ENCODE assay signal across 9 mouse cellular contexts in the genomic region with DNA sequence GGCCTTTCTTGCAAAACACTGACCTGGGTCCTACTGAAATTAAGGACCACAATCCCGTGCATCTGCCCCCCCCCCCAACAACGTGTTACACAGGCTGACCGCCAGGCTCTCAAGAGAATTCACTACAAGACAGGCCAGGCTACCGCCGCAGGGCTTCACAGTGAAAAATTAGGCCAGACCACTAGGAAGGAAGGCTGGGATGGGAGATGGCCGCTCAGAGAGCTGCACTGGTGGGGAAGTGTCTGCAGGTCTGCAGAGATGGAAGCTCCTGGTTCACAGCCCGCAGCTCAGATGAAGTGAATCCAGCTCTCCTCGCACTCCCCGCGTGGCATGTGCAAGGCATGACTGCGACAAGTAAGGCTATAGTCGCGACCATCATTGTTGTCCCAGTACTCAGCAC. TPM values are rescaled to one million over a fixed set of nuclear protein-coding genes. Genes with fewer than 3 reads are reported as not detected.
DNase-seq lines count a peak whose midpoint lies in the region; ATAC-seq lines count a peak whose summit lies in the region.
"Had no signal": no experiment of that assay in that cellular context is flagged by ENCODE, and none has a peak within 500 bp of the region (broad histone marks: within the 10 kb centered on the region; RNA-seq: fewer than 3 reads in every experiment).

No protein-coding gene starts in this region.

- H3K27ac ChIP-seq in heart, embryonic 12.5 days (ENCODE audit: poor library complexity, severe bottlenecking) = peak overlapping the region; percentile 90
- no peak overlapping the region for H3K27ac ChIP-seq in hindbrain, embryonic 10.5 days
- no peak overlapping the region for H3K27ac ChIP-seq in midbrain, embryonic 13.5 days

- peaks cover 9% of the 10 kb centered on the region; the same call in 1 of the 2 replicates for H3K27me3 ChIP-seq in heart, embryonic 12.5 days (replicated peaks)
- H3K27me3 ChIP-seq in hindbrain, embryonic 10.5 days (ENCODE audit: insufficient read depth, poor library complexity, severe bottlenecking) = peaks cover 46% of the 10 kb centered on the region
- peaks cover 23% of the 10 kb centered on the region for H3K27me3 ChIP-seq in midbrain, embryonic 13.5 days

- peak overlapping the region; percentile 82 for H3K9ac ChIP-seq in heart, embryonic 12.5 days
- H3K9ac ChIP-seq in midbrain, embryonic 13.5 days (replicated peaks) = peak overlapping the region; percentile 66; the same call in 1 of the 2 replicates

- H3K36me3 ChIP-seq in heart, embryonic 12.5 days = peaks cover 5% of the 10 kb centered on the region
- H3K36me3 ChIP-seq in hindbrain, embryonic 10.5 days = no peaks in the 10 kb centered on the region
- H3K36me3 ChIP-seq in midbrain, embryonic 13.5 days = no peaks in the 10 kb centered on the region

- peaks cover 53% of the 10 kb centered on the region for H3K4me1 ChIP-seq in heart, embryonic 12.5 days (replicated peaks)
- H3K4me1 ChIP-seq in hindbrain, embryonic 10.5 days (replicated peaks) = peaks cover 23% of the 10 kb centered on the region
- peaks cover 24% of the 10 kb centered on the region for H3K4me1 ChIP-seq in midbrain, embryonic 13.5 days (replicated peaks)

- peak overlapping the region; percentile 99 for H3K4me2 ChIP-seq in heart, embryonic 12.5 days
- peak overlapping the region; percentile 95 for H3K4me2 ChIP-seq in midbrain, embryonic 13.5 days (replicated peaks)

- WGBS in heart, embryonic 12.5 days = 40% methylated on average over 13 of the region's 13 CpGs
- 68% methylated on average over 13 of the region's 13 CpGs for WGBS in hindbrain, embryonic 10.5 days
- WGBS in midbrain, embryonic 13.5 days = 66% methylated on average over 13 of the region's 13 CpGs

- DNase-seq in heart, adult 9 months (ENCODE audit: low spot score in 2 of 2) = no peak
- peak; percentile 31 for DNase-seq in NIH3T3 (ENCODE audit: low read depth)
- peak; percentile 25 for DNase-seq in hindbrain, embryonic 10.5 days (ENCODE audit: low spot score)
- DNase-seq in ovary, adult 18-20 months (ENCODE audit: low spot score) = no peak
- no peak for DNase-seq in thymus, postnatal 0 days (ENCODE audit: low spot score)

- no peaks in the 10 kb centered on the region; the same call in 1 of the 2 replicates for H3K9me3 ChIP-seq in heart, embryonic 12.5 days (replicated peaks)
- no peaks in the 10 kb centered on the region for H3K9me3 ChIP-seq in hindbrain, embryonic 10.5 days
- no peaks in the 10 kb centered on the region for H3K9me3 ChIP-seq in midbrain, embryonic 13.5 days

- H3K4me3 ChIP-seq in heart, embryonic 12.5 days = peak overlapping the region; percentile 64
- H3K4me3 ChIP-seq in hindbrain, embryonic 10.5 days = peak overlapping the region; percentile 77; the same call in 1 of the 2 replicates
- peak overlapping the region; percentile 66 for H3K4me3 ChIP-seq in midbrain, embryonic 13.5 days (replicated peaks)
- H3K4me3 ChIP-seq: myocyte had no signal

- no peak for ATAC-seq in heart, embryonic 12.5 days (ENCODE audit: insufficient number of reproducible peaks, low FRiP score)
- no peak; the same call in 1 of the 2 replicates for ATAC-seq in midbrain, embryonic 13.5 days
- ATAC-seq in inflammation-experienced regulatory T-cells, adult 6 months = no peak

RNA-seq across cellular contexts. Expression of a gene that starts 1.2 kb away (rescaled TPM):
- 23.1 and 24.3 TPM in 2 replicates for polyA plus RNA-seq in heart, embryonic 12.5 days (2016; fragmentation: Nextera tagmentation; extraction: Ambion mirVana)
- polyA plus RNA-seq in hindbrain, embryonic 10.5 days (2016; fragmentation: Nextera tagmentation; extraction: Ambion mirVana) = 0.92 and 1.3 TPM in 2 replicates
- polyA plus RNA-seq in midbrain, embryonic 13.5 days (2015; fragmentation: Nextera tagmentation; extraction: Ambion mirVana) = 0.89 and 1.6 TPM in 2 replicates
- polyA plus RNA-seq in inflammation-experienced regulatory T-cells, adult 6 months (2017; shearing (Covaris generic)) = not detected
- polyA plus RNA-seq in thymus, postnatal 0 days (2015; fragmentation: Nextera tagmentation; extraction: Ambion mirVana) = 1.0 and 1.3 TPM in 2 replicates
- polyA plus RNA-seq: myocyte had no signal

RNA-seq across cellular contexts. Expression of a gene that starts 1.2 kb away (rescaled TPM):
- 6.8 and 6.9 TPM in 2 replicates for polyA plus RNA-seq in heart, embryonic 12.5 days (2016; fragmentation: Nextera tagmentation; extraction: Ambion mirVana)
- polyA plus RNA-seq in hindbrain, embryonic 10.5 days (2016; fragmentation: Nextera tagmentation; extraction: Ambion mirVana) = 2.0 and 2.3 TPM in 2 replicates
- 5.8 and 6.1 TPM in 2 replicates for polyA plus RNA-seq in midbrain, embryonic 13.5 days (2015; fragmentation: Nextera tagmentation; extraction: Ambion mirVana)
- polyA plus RNA-seq in inflammation-experienced regulatory T-cells, adult 6 months (2017; shearing (Covaris generic)) = under 1 TPM in 1 of 3 experiments, not detected in 2; 0.20 TPM
- polyA plus RNA-seq in thymus, postnatal 0 days (2015; fragmentation: Nextera tagmentation; extraction: Ambion mirVana) = 1.1 and 1.5 TPM in 2 replicates

RNA-seq across cellular contexts. Expression of a gene that starts 5.6 kb away (rescaled TPM):
- 0.11 and 0.13 TPM in 2 replicates for polyA plus RNA-seq in heart, embryonic 12.5 days (2016; fragmentation: Nextera tagmentation; extraction: Ambion mirVana)
- 0.10 and 0.12 TPM in 2 replicates for polyA plus RNA-seq in hindbrain, embryonic 10.5 days (2016; fragmentation: Nextera tagmentation; extraction: Ambion mirVana)
- polyA plus RNA-seq in midbrain, embryonic 13.5 days (2015; fragmentation: Nextera tagmentation; extraction: Ambion mirVana) = 0.27 and 0.32 TPM in 2 replicates
- polyA plus RNA-seq in inflammation-experienced regulatory T-cells, adult 6 months (2017; shearing (Covaris generic)) = not detected
- polyA plus RNA-seq in thymus, postnatal 0 days (2015; fragmentation: Nextera tagmentation; extraction: Ambion mirVana) = 0.04 and 0.07 TPM in 2 replicates
- polyA plus RNA-seq: myocyte had no signal

RNA-seq across cellular contexts. Expression of a gene that starts 17.2 kb away (rescaled TPM):
- 0.18 TPM in 1 of 2 replicates, not detected in the other for polyA plus RNA-seq in heart, embryonic 12.5 days (2016; fragmentation: Nextera tagmentation; extraction: Ambion mirVana)
- polyA plus RNA-seq in hindbrain, embryonic 10.5 days (2016; fragmentation: Nextera tagmentation; extraction: Ambion mirVana) = 0.10 and 0.63 TPM in 2 replicates
- polyA plus RNA-seq in midbrain, embryonic 13.5 days (2015; fragmentation: Nextera tagmentation; extraction: Ambion mirVana) = 0.16 and 0.22 TPM in 2 replicates
- polyA plus RNA-seq in inflammation-experienced regulatory T-cells, adult 6 months (2017; shearing (Covaris generic)) = not detected
- polyA plus RNA-seq in thymus, postnatal 0 days (2015; fragmentation: Nextera tagmentation; extraction: Ambion mirVana) = 0.16 and 0.18 TPM in 2 replicates
- polyA plus RNA-seq: myocyte had no signal

Comparison
In these comparisons a context has a peak if more than half of its experiments do, and no peak if none do; other contexts are left out.
1. DNase-seq: peak in NIH3T3 (single experiment) and hindbrain, embryonic 10.5 days (single experiment); none in heart, adult 9 months (0 of 2), ovary, adult 18-20 months (single experiment) and thymus, postnatal 0 days (single experiment).
2. Peak in every context shown above with its lines, with median percentiles within 50 percentile points of each other: H3K4me3 ChIP-seq.